Mouse (Mus musculus): ENCODE measurements around the gene Nsmf. TPM values are rescaled to one million over a fixed set of nuclear protein-coding genes. Genes with fewer than 3 reads are reported as not detected.

Nsmf gene
- polyA plus RNA-seq, 1 experiment from 2014 or later, result 115 TPM

DNA sequence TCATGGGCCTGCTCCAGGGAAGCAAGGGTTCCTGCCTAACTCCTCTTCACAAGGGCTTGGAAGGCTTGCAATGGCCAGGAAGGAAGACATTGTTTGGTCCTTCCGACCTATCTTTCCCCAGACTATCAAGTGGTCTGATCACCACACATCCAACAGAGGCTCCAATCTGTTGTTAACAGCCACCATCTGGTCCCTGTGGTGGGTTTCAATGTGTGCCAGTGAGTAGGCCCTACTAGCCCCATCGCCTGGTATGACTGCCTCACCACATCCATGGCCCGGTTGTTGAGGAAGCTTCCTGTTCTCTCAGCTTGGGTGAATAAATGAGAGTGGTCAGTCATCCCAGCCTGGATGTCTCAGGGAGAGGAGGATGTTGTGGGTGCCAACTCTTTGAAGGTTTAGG is 34.5 kb downstream of the Nsmf start:
- WGBS, result 87% methylated on average over 3 of the region's 3 CpGs
- no peaks in the 10 kb centered on the region for H3K9me3 ChIP-seq (replicated peaks)

DNA sequence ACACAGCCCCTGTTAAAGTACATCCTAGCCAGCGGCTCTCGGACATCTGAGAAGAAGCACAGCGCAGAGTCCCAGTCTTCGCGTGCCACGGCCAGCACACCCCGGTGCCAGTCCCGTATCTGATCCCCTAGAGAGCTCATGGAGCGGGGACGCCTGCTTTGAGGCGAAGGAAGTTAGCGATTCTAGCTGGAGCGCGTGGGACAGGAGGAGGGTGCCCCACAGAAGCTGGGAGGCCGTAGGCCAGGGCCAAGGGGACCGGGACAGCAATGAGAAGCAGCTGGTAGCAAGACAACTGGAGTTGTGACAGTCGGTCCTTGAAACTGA is 40.6 kb downstream of the Nsmf start:
- no peak for ATAC-seq (ENCODE audit: low FRiP score)
- peak overlapping the region; percentile 9 for H3K4me2 ChIP-seq (replicated peaks)
- WGBS, result 47% methylated on average over 17 of the region's 17 CpGs
- H3K9me3 ChIP-seq (replicated peaks), result no peaks in the 10 kb centered on the region
- peak overlapping the region; percentile 1; the same call in 1 of the 2 replicates for H3K4me3 ChIP-seq
- no peak overlapping the region for H3K9ac ChIP-seq
- H3K27me3 ChIP-seq, result peaks cover 12% of the 10 kb centered on the region; the same call in 1 of the 2 replicates
- no peak overlapping the region for H3K27ac ChIP-seq
- H3K36me3 ChIP-seq, result no peaks in the 10 kb centered on the region
- peaks cover 7% of the 10 kb centered on the region for H3K4me1 ChIP-seq

More for the DNA sequence above, 34.5 kb downstream of the Nsmf start:
- Histone ChIP-seq H3K36me3 (no peaks in the 10 kb centered on the region), H3K27me3 (0 out of 2 replicates have a peak, but pooled peaks cover 3% of the 10 kb centered on the region), H3K4me2 (replicated peaks) (no peak overlapping the region), H3K9ac (no peak overlapping the region), H3K27ac (no peak overlapping the region), H3K4me3 (no peak overlapping the region), H3K4me1 (no peaks in the 10 kb centered on the region)
- no peak for ATAC-seq (ENCODE audit: low FRiP score)

DNA sequence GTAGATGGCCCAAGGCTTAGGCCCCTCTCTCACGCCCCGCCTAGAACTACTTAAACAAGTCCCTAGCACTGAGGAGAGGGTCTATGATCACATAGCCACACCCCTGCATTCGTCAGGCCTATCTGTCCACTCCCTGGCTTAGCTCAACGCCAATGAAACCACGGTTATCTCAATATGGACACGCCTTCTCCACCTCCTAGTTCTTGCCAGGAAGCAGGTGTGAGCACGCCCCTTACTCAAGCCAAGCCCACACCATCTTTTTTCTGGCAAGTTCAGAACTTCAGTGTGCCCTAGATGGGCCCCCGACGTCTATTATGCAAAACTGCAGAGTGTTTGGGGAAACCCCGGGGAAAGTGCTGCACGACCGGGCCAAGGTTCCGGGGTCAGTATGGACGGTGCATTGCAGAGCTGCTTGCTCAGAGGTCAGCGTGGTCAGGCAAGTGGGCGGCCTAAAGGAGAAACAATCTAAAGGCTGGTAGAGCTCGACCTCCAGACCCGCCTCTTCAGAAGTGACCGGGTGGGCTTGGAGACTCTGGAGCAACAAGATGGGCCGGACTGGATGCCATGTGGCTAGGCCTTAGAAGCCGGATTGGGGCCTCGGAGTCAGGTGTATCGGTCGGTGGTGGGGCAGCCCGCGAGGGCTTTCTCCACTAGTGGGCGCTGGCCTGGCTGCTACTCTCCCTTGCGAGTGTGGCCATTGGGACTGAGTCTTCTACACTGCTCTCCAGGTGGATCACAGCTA is 41.1 kb downstream of the Nsmf start, which contains the start of gene Noxa1:
Noxa1 (minus strand) TSS at position 41 of the 742 bp plus-strand sequence.
- Histone ChIP-seq H3K27me3 (peaks cover 12% of the 10 kb centered on the region; the same call in 1 of the 2 replicates), H3K4me3 (peak within 1 kb of the TSS; percentile 1; the same call in 1 of the 2 replicates), H3K4me2 (replicated peaks) (peak within 1 kb of the TSS; percentile 9), H3K4me1 (peaks cover 12% of the 10 kb centered on the region), H3K9me3 (replicated peaks) (no peaks in the 10 kb centered on the region), H3K9ac (no peak within 1 kb of the TSS), H3K36me3 (no peaks in the 10 kb centered on the region), H3K27ac (no peak within 1 kb of the TSS)
- ATAC-seq (ENCODE audit: low FRiP score), result no peak
- WGBS, result 49% methylated on average over 28 of the region's 28 CpGs

DNA sequence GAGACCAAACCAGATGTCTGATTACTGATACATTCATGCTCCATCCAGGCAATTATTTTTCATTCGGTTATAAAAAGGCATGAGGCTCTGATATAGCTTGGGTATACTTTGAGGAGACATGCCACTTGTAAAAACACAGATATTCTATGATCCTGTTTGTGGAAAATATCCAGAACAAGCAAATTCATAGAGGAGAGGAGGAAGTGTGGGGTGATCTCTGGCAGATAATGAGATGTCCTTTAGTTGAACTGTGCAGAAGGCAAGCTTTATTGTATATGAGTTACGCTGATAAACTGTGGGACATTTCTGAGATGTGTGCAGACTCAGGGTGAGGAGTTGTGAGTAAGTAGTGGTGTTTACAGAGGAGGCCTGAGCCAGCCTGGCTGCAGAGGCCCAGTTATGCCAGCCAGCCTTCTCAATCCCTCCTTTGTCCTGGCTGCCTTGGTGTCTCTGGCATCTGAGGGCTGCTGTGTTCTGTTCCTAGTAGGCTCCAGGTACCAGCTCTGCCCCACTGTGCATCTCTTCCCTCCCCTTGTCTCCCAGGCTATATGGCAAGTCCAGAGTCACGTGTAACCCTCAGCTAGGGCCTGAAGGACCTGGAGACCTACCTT is 44.0 kb downstream of the Nsmf start:
- peak overlapping the region; percentile 2; the same call in 1 of the 2 replicates for H3K9ac ChIP-seq
- no peak overlapping the region for H3K27ac ChIP-seq
- ATAC-seq (ENCODE audit: low FRiP score), result no peak
- 75% methylated on average over 3 of the region's 3 CpGs for WGBS
- no peak overlapping the region for H3K4me2 ChIP-seq (replicated peaks)
- H3K9me3 ChIP-seq (replicated peaks), result no peaks in the 10 kb centered on the region
- no peak overlapping the region for H3K4me3 ChIP-seq
- peaks cover 17% of the 10 kb centered on the region for H3K4me1 ChIP-seq
- peaks cover 9% of the 10 kb centered on the region; the same call in 1 of the 2 replicates for H3K27me3 ChIP-seq
- no peaks in the 10 kb centered on the region for H3K36me3 ChIP-seq

DNA sequence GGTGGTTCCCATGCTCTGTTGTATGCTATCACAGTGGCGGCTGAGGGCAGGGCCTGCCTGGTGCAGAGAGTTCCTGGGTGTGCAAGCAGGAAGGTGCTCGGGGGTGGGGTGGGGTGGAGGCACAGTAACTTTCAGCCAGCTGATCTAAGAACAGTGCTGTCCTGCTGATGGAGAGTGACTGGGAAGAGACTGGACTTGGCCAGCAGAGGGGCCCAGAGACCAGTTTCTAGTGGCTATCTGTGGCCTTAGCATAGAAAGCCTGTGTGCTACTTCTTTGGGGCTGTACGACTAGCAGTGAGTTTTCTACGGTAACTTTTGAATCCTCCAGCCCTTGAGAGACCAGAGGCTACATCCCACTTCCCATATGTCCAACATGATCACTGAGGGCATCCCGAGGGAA is 44.8 kb downstream of the Nsmf start:
- Histone ChIP-seq H3K9ac (no peak overlapping the region), H3K27ac (0 out of 2 replicates have a peak overlapping the region, but pooled peaks have one; percentile 19)

DNA sequence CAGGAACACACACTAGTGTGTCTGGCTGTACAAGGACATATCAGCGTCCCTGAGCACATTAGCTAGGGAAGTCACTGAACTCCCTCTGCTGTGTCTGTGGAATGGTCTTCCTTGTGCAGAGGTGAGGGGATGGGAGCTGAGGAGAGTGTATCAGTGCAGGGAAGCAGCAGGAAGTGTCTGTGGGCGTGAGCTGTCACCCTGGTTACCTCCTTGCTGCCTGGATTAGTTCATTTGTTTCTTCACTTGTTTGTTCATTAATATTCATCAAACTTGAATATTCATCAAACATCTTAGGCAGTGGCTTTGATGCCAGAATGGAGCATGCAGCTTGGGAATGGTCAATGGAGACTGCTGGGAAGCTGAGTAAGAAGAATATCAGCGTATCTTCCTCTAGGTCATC is 45.5 kb downstream of the Nsmf start:
- no peaks in the 10 kb centered on the region for H3K9me3 ChIP-seq (replicated peaks)
- 47% methylated on average over 3 of the region's 3 CpGs for WGBS
- no peak overlapping the region for H3K4me2 ChIP-seq (replicated peaks)
- H3K27ac ChIP-seq, result peak overlapping the region; percentile 19; the same call in 1 of the 2 replicates
- H3K4me1 ChIP-seq, result peaks cover 17% of the 10 kb centered on the region
- no peaks in the 10 kb centered on the region for H3K36me3 ChIP-seq
- H3K9ac ChIP-seq, result no peak overlapping the region
- H3K27me3 ChIP-seq, result peaks cover 2% of the 10 kb centered on the region; the same call in 1 of the 2 replicates
- ATAC-seq (ENCODE audit: low FRiP score), result peak; percentile 76
- no peak overlapping the region for H3K4me3 ChIP-seq

More for the DNA sequence above, 44.8 kb downstream of the Nsmf start:
- H3K36me3 ChIP-seq, result no peaks in the 10 kb centered on the region
- no peak overlapping the region for H3K4me2 ChIP-seq (replicated peaks)
- H3K9me3 ChIP-seq (replicated peaks), result no peaks in the 10 kb centered on the region
- WGBS, result 40% methylated on average over 5 of the region's 5 CpGs
- no peak overlapping the region for H3K4me3 ChIP-seq
- H3K4me1 ChIP-seq, result peaks cover 17% of the 10 kb centered on the region
- peak; percentile 78 for ATAC-seq (ENCODE audit: low FRiP score)
- peaks cover 8% of the 10 kb centered on the region; the same call in 1 of the 2 replicates for H3K27me3 ChIP-seq

DNA sequence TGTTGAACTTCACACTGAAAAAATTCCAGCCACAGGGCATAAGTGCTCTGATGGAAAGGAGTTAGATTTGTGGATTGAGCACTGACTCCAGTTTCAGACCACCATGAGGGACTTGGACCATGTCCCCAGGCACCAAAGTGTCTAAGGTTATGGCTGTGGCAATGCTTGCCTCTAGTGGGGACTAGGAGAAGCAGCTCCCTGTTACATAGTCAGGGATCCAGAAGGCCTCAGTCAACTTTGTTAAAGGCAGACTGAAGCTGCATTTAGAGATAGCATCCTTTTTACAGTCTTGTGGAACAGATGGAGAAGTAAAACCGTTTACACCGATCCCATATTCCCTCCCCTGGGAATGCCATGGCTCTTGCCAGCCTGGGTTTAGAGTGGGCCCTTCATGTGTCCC is 50.0 kb downstream of the Nsmf start:
- peaks cover 12% of the 10 kb centered on the region for H3K4me1 ChIP-seq
- no peaks in the 10 kb centered on the region for H3K9me3 ChIP-seq (replicated peaks)
- no peak overlapping the region for H3K9ac ChIP-seq
- H3K27ac ChIP-seq, result no peak overlapping the region
- H3K36me3 ChIP-seq, result no peaks in the 10 kb centered on the region
- no peak overlapping the region for H3K4me3 ChIP-seq
- no peak for ATAC-seq (ENCODE audit: low FRiP score)
- WGBS, result 87% methylated on average over 2 of the region's 2 CpGs
- H3K4me2 ChIP-seq (replicated peaks), result no peak overlapping the region
- no peaks in the 10 kb centered on the region for H3K27me3 ChIP-seq

DNA sequence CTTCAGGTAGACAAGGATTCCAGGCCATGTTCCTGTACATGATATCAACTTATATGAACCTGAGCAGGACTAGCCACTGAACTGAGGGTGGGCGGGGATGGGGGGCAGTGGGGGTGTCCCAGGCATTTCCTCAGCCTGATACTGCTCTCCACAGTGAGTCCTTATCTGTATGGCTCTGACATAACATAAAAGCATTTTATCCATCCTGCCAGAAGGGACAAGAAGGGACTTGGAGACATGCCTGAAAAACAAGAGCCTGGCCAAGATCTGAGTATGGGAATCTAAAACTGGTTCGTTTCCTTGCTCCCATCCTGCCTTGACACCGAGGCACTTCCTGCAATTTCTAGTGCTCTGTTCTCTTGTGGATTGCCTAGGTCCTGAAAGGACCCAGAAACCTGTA is 51.9 kb downstream of the Nsmf start:
- Histone ChIP-seq H3K4me1 (0 out of 2 replicates have a peak, but pooled peaks cover under 1% of the 10 kb centered on the region), H3K4me3 (no peak overlapping the region), H3K27ac (no peak overlapping the region), H3K4me2 (replicated peaks) (no peak overlapping the region), H3K9ac (no peak overlapping the region), H3K9me3 (replicated peaks) (no peaks in the 10 kb centered on the region), H3K27me3 (no peaks in the 10 kb centered on the region), H3K36me3 (no peaks in the 10 kb centered on the region)
- WGBS, result 81% methylated on average over 3 of the region's 3 CpGs
- ATAC-seq (ENCODE audit: low FRiP score), result no peak

DNA sequence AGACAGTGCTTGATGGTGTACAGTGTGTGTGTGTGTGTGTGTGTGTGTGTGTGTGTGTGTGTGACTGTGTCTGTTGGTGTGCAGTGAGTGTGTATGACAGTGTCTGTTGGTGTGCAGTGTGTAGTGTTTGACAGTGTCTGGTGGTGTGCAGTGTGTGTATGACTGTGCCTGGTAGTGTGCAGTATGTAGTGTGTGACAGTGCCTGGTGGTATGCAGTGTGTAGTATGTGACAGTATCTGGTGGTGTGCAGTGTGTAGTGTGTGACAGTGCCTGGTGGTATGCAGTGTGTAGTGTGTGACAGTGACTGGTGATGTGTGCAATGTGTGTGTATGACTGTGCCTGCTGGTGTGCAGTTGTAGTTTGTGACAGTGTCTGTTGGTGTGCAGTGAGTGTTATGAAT is 55.3 kb downstream of the Nsmf start:
- 0 out of 2 replicates have a peak, but pooled peaks have one; percentile 26 for ATAC-seq (ENCODE audit: low FRiP score)
- Histone ChIP-seq H3K27me3 (no peaks in the 10 kb centered on the region), H3K27ac (no peak overlapping the region), H3K9ac (no peak overlapping the region), H3K36me3 (no peaks in the 10 kb centered on the region), H3K9me3 (replicated peaks) (no peaks in the 10 kb centered on the region), H3K4me1 (peaks cover 6% of the 10 kb centered on the region; the same call in 1 of the 2 replicates), H3K4me2 (replicated peaks) (no peak overlapping the region), H3K4me3 (no peak overlapping the region)

DNA sequence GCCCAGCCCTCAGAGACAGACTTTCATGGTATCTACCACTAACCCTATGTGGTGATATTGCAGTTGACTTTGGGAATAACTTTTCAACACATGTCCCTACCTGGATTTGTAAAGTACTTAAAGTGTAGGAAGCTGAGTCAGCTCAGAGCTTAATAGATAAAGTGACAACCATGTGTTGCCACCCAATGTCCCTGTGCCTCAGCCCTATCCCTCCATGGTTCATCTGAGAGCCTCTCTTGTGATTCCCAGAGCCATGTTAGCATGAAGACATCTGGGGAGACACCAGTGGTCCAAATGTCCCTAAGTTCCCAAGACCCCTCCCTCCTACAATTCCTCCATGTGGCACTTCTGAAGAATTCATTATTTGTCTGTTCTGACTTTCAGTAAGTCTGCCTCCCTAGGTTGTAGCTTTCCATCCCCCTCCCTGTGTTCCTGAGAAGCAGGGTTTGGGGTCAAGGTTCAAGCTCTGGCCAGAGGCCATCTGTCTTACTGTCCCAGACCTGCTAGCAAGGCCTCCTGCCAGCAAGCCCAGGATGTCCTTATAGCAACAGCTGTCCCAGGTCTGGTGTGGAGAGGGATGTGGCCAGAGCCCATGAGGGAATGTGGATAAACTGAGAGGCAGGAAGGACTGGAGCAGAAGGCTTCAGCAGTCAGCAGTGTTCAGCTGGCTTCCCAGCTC is 56.5 kb downstream of the Nsmf start:
- Histone ChIP-seq H3K9ac (no peak overlapping the region), H3K9me3 (replicated peaks) (no peaks in the 10 kb centered on the region), H3K27me3 (no peaks in the 10 kb centered on the region), H3K4me3 (no peak overlapping the region), H3K4me1 (peaks cover 8% of the 10 kb centered on the region; the same call in 1 of the 2 replicates), H3K36me3 (no peaks in the 10 kb centered on the region), H3K27ac (no peak overlapping the region), H3K4me2 (replicated peaks) (no peak overlapping the region)
- no peak for ATAC-seq (ENCODE audit: low FRiP score)

DNA sequence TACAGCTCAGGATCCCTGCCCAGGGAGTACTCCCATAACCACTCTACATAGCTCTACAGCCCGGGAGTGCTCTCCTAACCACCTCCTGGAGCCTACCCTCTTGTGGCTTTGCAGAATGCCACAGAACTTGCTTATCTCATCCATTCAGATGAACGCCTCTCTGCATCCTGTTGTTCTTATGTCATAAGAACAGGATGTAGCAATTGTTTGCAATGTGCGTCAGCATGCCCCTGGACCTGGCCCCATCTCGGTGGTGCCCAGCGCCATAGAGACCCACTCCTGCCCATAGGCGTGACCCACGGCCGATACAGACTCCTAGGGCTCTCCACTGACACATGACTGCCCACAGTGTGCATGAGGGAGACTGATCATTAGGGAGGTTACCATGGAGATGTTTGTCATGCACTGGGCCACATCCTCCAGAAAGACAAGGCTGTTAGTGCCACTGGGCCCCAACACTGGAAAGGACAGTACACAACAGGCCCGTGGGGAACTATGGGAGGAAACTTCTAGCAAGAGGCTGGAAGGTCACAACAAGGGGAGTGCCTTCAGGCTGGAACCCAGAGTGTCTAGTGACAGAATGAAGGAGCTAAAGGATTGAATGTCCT is 57.1 kb downstream of the Nsmf start:
- Histone ChIP-seq H3K27ac (no peak overlapping the region), H3K9ac (no peak overlapping the region), H3K9me3 (replicated peaks) (no peaks in the 10 kb centered on the region), H3K36me3 (no peaks in the 10 kb centered on the region), H3K4me3 (no peak overlapping the region), H3K27me3 (no peaks in the 10 kb centered on the region), H3K4me1 (peaks cover 10% of the 10 kb centered on the region; the same call in 1 of the 2 replicates), H3K4me2 (replicated peaks) (no peak overlapping the region)
- WGBS, result 46% methylated on average over 9 of the region's 9 CpGs
- ATAC-seq (ENCODE audit: low FRiP score), result no peak
